Mouse (Mus musculus) lung, postnatal 0 days (tissue): Measurements from ENCODE around the gene Nptn. TPM values are rescaled to one million over a fixed set of nuclear protein-coding genes. Genes with fewer than 3 reads are reported as not detected.

Experiments
- ATAC-seq: fragments of 200-750 bp; cut with Nextera tagmentation; 2 replicates; pipeline ENCODE4 v1.8.0; 2017; ENCODE audit warnings: moderate library complexity
- DNase-seq: peaks from one replicate; pipeline ENCODE4 v3.0.0-alpha.2; 2016; ENCODE audit warnings: low spot score
- H3K27ac ChIP-seq: fragments of 300-500 bp; sonication (generic); 2 replicates; pipeline ENCODE4 v1.5.1; 2014; ENCODE audit warnings: antibody characterized with exemption, mild to moderate bottlenecking, low read length, mixed read lengths
- H3K27me3 ChIP-seq: fragments of 300-500 bp; sonication (generic); replicated peaks from 2 replicates; pipeline ENCODE4 v1.6.1; 2014; ENCODE audit warnings: low read length, mixed read lengths; ENCODE audit not compliant: insufficient read depth
- H3K36me3 ChIP-seq: fragments of 300-500 bp; sonication (generic); 2 replicates; pipeline ENCODE4 v1.6.1; 2014; ENCODE audit warnings: low read length, mixed read lengths; ENCODE audit not compliant: insufficient read depth
- H3K4me1 ChIP-seq: fragments of 300-500 bp; sonication (generic); 2 replicates; pipeline ENCODE4 v1.6.1; 2014; ENCODE audit warnings: antibody characterized with exemption, low read depth, low read length, mixed read lengths; ENCODE audit not compliant: insufficient read depth
- H3K4me2 ChIP-seq: fragments of 300-500 bp; sonication (generic); replicated peaks from 2 replicates; pipeline ENCODE4 v1.6.1; 2014; ENCODE audit warnings: low read depth, mild to moderate bottlenecking, low read length, moderate library complexity, mixed read lengths
- H3K4me3 ChIP-seq: fragments of 300-500 bp; sonication (generic); 2 replicates; pipeline ENCODE4 v1.5.1; 2014; ENCODE audit warnings: low read depth, low read length
- H3K9ac ChIP-seq: fragments of 300-500 bp; sonication (generic); replicated peaks from 2 replicates; pipeline ENCODE4 v1.6.1; 2014; ENCODE audit warnings: low read depth, mild to moderate bottlenecking
- H3K9me3 ChIP-seq: fragments of 300-500 bp; sonication (generic); 2 replicates; pipeline ENCODE4 v1.6.1; 2016; ENCODE audit warnings: low read length, mixed read lengths
- CTCF ChIP-seq: IDR thresholded peaks from 2 replicates; pipeline ENCODE4 v1.5.1; 2016; ENCODE audit warnings: antibody characterized with exemption, mild to moderate bottlenecking
- EP300 ChIP-seq: IDR thresholded peaks from 2 replicates; pipeline ENCODE4 v1.6.1; 2016; ENCODE audit warnings: antibody characterized with exemption, mild to moderate bottlenecking, control low read depth
- WGBS: fragments of 180-500 bp; shearing (Covaris S2); extraction: QIAGEN DNeasy Blood & Tissue Kit; methylation state at CpG from one replicate; pipeline ENCODE4 v1.1.7; 2014; 5-methylcytosine and 5-hydroxymethylcytosine counted together
- polyA plus RNA-seq: library from polyadenylated mRNA; unstranded; fragments of >200 nt; fragmentation: Nextera tagmentation; extraction: Ambion mirVana; gene quantifications from 2 replicates; pipeline ENCODE4 v1.2.1, GENCODE M21; 2015

Gene Nptn
- polyA plus RNA-seq, result 132 and 133 TPM in 2 replicates

GRCm38 (mm10) chr9:58581958-58582540 lies at the start of gene Nptn:
Gene Nptn (plus strand): TSS chr9:58582240.
- Histone ChIP-seq H3K27me3 (no peaks in the 10 kb centered on the region), H3K36me3 (no peaks in the 10 kb centered on the region), H3K9me3 (no peaks in the 10 kb centered on the region), H3K27ac (peak within 1 kb of the TSS; percentile 97), H3K9ac (peak within 1 kb of the TSS; percentile 94), H3K4me2 (peak within 1 kb of the TSS; percentile 66), H3K4me1 (no peaks in the 10 kb centered on the region), H3K4me3 (peak within 1 kb of the TSS; percentile 72)
- ATAC-seq (peak; percentile 99), DNase-seq (peak; percentile 99)
- TF ChIP-seq EP300 (peak; percentile 46; the same call in 1 of the 2 replicates), CTCF (no peak)
- 3% methylated on average over 30 of the region's 56 CpGs for WGBS

GRCm38 (mm10) chr9:58533322-58533721 lies 48.7 kb upstream of the Nptn start:
- H3K9ac ChIP-seq, result no peak overlapping the region
- H3K27ac ChIP-seq, result no peak overlapping the region
- ATAC-seq (no peak), DNase-seq (no peak)
- H3K4me1 ChIP-seq, result no peaks in the 10 kb centered on the region
- H3K9me3 ChIP-seq, result no peaks in the 10 kb centered on the region
- H3K36me3 ChIP-seq, result no peaks in the 10 kb centered on the region
- H3K27me3 ChIP-seq, result no peaks in the 10 kb centered on the region
- H3K4me2 ChIP-seq, result no peak overlapping the region
- TF ChIP-seq CTCF (no peak), EP300 (no peak)
- no peak overlapping the region for H3K4me3 ChIP-seq
- WGBS, result 82% methylated on average over 6 of the region's 6 CpGs

- no peaks in the 10 kb centered on the region for H3K27me3 ChIP-seq
- H3K9ac ChIP-seq, result no peak overlapping the region
- H3K36me3 ChIP-seq, result no peaks in the 10 kb centered on the region
- TF ChIP-seq EP300 (no peak), CTCF (peak; percentile 90)
- H3K27ac ChIP-seq, result no peak overlapping the region
- no peaks in the 10 kb centered on the region for H3K4me1 ChIP-seq
- H3K4me3 ChIP-seq, result no peak overlapping the region
- H3K4me2 ChIP-seq, result no peak overlapping the region
- 43% methylated on average over 1 of the region's 1 CpGs for WGBS
- no peak; the same call in 1 of the 2 replicates for ATAC-seq
- no peaks in the 10 kb centered on the region for H3K9me3 ChIP-seq
- DNase-seq, result peak; percentile 76
Observed at GRCm38 (mm10) chr9:58534766-58535165, 47.3 kb upstream of the Nptn start.

GRCm38 (mm10) chr9:58535447-58536134 lies 46.4 kb upstream of the Nptn start:
- Histone ChIP-seq H3K27me3 (no peaks in the 10 kb centered on the region), H3K4me1 (no peaks in the 10 kb centered on the region), H3K36me3 (no peaks in the 10 kb centered on the region), H3K9ac (no peak overlapping the region), H3K27ac (no peak overlapping the region), H3K4me3 (no peak overlapping the region), H3K4me2 (no peak overlapping the region), H3K9me3 (no peaks in the 10 kb centered on the region)
- 78% methylated on average over 20 of the region's 20 CpGs for WGBS
- ATAC-seq, result no peak
- TF ChIP-seq CTCF (peak; percentile 73), EP300 (no peak)
- peak; percentile 50 for DNase-seq

GRCm38 (mm10) chr9:58537774-58538173 lies 44.3 kb upstream of the Nptn start:
- ATAC-seq, result no peak

GRCm38 (mm10) chr9:58539886-58540285 lies 42.2 kb upstream of the Nptn start:
- no peak overlapping the region for H3K4me2 ChIP-seq
- TF ChIP-seq EP300 (no peak), CTCF (peak; percentile 99)
- DNase-seq (peak; percentile 77), ATAC-seq (0 out of 2 replicates have a peak, but pooled peaks have one; percentile 28)
- peaks cover 3% of the 10 kb centered on the region; the same call in 1 of the 2 replicates for H3K4me1 ChIP-seq
- H3K27ac ChIP-seq, result no peak overlapping the region
- H3K27me3 ChIP-seq, result no peaks in the 10 kb centered on the region
- no peaks in the 10 kb centered on the region for H3K9me3 ChIP-seq
- WGBS, result 50% methylated on average over 5 of the region's 5 CpGs
- H3K4me3 ChIP-seq, result no peak overlapping the region
- no peaks in the 10 kb centered on the region for H3K36me3 ChIP-seq
- H3K9ac ChIP-seq, result no peak overlapping the region

More at GRCm38 (mm10) chr9:58537774-58538173, 44.3 kb upstream of the Nptn start:
- no peak for TF ChIP-seq CTCF
- no peak for TF ChIP-seq EP300
- 70% methylated on average over 3 of the region's 3 CpGs for WGBS
- no peak overlapping the region for H3K4me3 ChIP-seq
- no peak overlapping the region for H3K4me2 ChIP-seq
- H3K4me1 ChIP-seq, result peaks cover 3% of the 10 kb centered on the region; the same call in 1 of the 2 replicates
- H3K9ac ChIP-seq, result no peak overlapping the region
- H3K27ac ChIP-seq, result no peak overlapping the region
- H3K9me3 ChIP-seq, result no peaks in the 10 kb centered on the region
- H3K27me3 ChIP-seq, result no peaks in the 10 kb centered on the region
- no peak for DNase-seq
- H3K36me3 ChIP-seq, result no peaks in the 10 kb centered on the region
